Mouse (Mus musculus) 416B (cell line): Measurements from ENCODE around the gene Sod1.
"Not testable (repeated sequence)": the region's sequence is repeated elsewhere in the genome, so short reads cannot be mapped to it uniquely, and the experiment has no call there.

Source experiments
- DNase-seq: peaks from one replicate; pipeline ENCODE4 v3.0.0; 2011; ENCODE audit warnings: low read depth

Gene Sod1

DNA sequence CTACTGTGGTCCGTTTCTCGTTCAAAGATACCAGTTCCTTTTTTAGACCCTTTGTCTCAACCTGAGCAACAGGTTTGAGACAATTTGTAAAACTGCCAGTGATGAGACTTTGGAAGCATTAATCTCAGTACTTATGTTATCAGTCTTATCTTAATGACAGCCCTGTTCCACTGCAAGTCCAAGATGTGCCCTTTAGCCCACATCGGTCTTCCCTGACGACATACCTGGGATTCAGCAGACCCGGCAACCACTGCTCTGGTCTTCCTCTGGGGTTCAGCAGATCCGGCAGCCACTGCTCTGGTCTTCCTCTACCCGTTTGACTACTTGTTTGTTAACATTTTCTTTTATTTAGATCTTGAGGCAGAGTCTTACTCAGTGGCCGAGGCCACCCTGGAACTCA is 8.8 kb upstream of the Sod1 start:
- no peak for DNase-seq

DNA sequence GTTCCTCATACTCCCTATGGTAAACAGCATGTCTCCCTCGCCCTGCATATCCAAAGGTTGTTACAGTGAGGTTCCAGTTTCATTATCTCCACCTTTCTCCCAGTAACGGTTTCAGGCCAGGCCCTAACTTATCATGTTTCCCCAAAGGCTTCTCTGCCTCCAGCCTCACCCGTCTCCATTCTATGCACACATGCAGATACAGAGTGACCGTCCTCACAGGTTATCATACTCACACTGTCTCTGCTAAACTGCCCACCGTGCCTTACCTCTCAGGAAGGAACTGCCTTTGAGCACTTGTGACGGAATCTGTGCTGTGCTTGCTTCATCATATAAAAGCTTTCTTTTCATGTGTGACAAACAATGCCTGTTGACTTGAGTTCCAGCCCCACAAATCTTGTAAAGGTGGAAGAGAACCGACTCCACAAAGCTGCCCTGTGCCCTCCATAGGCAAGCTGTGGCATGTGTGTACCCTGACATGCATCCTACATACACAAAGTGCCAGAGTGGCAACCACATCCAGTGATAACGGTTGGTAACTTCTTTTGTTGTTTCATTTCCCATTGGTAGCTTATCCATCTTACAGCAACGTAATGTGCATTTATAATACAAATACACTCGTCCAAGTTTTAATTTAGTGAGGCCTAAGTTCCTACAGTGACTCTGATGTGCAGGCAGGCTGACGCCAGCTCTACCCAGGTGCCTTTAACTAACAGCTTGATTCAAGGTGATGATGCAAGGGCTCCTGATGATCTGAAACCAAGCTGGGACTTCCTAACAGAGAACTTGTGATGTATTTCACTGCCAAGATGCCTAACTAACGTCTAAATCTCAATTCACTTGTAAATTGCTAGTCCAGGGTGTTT is 6.8 kb upstream of the Sod1 start:
- DNase-seq = no peak

DNA sequence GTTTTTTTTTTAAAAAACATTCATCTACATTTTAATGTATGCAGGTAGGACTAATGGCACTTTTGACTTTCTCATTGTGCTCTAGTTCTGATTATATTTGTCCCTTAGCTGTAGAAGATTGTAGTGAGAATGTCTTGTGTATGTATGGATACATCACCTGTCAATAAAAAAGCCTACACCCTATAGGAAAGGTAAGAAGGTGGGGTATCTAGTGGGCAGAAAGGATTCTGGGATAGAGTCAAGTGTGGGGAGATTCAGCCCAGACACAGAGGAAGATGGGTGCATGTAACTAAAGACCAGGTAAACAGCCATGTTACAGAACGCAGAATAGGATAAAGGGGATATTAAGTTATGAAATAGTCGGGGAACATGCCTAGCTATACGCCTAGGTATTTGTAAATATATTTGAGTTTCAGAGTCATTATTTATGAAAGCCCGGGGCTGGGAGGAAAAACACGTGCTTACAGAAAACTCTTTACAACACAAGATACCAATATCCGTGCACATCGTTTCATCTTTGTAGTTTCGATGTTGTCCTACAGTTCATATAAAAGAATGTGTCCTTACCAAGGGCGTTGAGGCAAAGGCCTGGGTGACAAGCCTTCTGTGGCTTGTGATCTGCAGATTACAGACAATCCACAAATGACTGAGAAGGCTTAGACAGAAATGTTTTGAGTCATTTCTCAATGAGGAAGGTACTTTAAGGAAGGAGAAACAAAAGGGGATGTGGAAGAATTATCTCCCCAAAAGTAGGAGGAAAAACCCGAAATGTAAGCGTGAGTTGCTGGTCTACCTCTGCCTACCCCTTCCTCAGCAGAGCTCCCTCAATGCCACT is 5.6 kb upstream of the Sod1 start:
- DNase-seq = peak; percentile 28

DNA sequence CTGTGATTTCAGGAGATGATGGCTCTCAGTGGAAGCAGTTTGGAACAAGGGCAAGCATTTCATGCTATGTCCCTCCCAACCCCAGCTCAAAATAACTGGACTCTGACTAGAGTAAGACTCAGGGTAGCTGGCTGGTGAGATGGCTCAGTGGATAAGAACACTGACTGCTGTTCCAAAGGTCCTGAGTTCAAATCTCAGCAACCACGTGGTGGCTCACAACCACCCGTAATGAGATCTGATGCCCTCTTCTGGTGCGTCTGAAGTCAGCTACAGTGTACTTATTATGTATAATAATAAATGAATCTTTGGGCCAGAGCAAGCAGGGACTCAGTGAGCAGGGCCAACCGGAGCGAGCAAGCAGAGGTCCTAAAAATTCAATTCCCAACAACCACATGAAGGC is 4.7 kb upstream of the Sod1 start:
- DNase-seq = not testable (repeated sequence)

DNA sequence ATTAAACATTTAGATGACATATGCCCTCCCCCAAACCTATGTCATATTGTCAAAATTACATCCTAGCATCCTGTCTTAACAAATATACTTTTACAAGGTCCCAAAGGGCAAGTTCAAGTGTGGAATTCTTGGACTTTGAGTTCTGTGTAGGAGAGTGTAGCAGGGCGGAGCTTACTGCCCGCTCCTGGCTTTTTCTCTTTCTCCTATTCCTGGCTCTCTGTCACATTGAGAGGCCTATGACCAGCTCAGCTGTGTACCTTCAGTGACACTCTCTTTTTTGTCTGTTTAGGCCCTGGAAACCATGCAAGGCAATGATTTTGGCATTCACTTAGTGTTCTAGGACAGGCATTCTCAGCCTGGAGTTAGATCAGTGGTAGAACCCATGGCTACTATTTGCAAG is 4.1 kb upstream of the Sod1 start:
- DNase-seq = no peak

DNA sequence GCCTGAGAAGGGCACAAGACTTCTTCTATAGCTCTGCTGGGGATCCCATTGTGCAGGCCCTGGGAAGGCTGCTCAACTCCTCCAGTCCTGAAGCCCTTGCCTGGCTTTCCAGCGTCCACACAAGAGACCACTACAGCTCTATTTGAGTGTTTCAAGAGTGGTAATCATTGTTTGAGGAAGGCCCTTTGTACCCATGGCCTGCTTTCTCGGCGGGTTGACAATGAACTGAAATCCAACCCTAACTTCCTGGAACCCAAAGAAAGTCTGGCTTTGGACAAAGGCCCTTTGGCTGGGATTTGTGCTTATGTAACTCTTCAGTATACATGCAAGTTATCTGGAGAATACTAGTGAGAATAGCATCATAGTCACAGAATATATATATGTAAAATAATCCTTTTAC is 3.2 kb upstream of the Sod1 start:
- DNase-seq = no peak

DNA sequence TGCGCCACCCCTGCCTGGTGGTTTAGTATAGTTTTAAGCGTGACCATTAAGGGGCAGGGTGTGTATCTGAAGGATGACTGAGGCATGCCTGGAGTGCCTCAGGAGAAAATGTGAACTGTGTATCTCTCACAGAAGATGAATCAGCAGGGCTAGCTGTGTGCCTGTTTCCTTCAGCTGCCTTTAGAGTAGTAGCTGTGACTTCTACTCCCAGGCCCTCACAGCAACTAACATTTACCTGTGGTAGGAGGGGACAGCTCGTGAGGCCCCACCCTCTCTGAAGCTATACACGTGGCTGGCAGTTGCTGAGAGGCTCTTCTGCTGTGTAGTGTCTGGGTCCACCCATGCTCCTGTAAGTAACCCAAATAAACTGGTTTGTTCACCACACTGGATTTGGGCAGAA is 2.6 kb upstream of the Sod1 start:
- DNase-seq = no peak

DNA sequence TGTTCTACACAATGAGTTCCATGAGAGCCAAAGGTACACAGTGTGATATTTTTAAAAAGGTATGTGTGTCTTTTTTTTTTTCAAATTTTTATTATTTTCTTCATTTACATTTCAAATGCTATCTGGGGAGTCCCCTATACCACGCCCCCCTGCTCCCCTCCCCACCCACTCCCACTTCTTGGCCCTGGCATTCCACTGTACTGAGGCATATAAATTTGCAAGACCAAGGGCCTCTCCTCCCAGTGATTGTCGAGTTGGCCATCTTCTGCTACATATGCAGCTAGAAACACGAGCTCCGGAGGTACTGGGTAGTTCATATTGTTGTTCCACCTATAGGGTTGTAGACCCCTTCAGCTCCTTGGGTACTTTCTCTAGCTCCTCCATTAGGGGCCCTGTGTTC is 1.1 kb upstream of the Sod1 start:
- DNase-seq = not testable (repeated sequence)

DNA sequence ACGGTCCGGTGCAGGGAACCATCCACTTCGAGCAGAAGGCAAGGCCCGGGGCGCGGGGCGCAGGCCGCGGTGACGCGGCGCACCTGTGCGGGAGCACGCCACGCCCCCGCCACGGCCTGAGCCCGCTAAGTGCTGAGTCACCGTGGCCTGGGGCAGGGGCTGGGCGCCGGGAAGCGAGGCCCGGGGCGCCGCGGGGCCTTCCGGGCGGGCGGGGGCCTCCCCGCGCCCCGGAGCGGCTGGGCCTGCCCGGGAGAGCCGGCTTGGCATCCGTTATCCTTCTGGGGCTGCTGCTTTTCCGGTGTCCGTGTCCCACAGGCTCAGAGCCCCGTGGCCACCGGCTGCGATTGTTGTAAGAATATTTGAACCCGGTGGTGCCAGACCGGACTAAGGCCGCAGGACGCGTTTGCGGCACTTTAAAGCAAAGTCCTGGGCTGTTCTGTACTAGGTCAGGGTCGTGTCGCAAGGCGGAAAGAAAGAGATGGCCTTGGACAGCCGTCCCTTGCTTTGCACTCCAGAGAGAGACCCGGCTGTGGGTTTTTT is 408 bp downstream of the Sod1 start:
- DNase-seq = no peak

DNA sequence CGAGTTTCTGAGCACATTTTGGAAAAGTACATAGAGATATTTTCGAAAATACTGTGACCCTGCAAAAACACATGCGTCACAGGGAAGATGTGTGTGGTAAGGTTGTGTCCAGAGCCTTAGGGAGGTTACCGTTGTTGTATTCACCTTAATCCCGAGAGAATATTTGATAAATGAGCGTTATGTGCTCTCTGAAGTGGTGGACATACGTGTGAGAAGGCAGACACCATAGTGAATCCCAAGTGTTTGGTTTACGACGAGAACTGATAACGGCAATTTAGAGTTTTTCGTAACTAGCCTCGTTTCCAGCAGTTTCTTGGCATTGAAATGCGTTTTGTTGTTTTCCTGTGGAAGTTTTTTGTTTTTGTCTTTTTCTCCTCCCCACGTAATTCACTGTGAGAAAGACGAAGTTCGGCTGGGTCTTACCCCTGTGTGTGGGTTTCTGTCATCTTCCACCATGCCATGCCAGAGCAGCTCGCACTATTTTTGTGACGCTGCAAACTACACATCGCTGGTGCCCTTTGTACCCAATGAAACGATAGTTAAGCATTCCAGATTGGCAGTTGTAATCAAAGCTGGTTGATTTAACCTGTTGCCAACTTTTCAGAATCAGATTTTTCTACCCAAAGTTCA is 1.0 kb downstream of the Sod1 start:
- DNase-seq = peak; percentile 55

DNA sequence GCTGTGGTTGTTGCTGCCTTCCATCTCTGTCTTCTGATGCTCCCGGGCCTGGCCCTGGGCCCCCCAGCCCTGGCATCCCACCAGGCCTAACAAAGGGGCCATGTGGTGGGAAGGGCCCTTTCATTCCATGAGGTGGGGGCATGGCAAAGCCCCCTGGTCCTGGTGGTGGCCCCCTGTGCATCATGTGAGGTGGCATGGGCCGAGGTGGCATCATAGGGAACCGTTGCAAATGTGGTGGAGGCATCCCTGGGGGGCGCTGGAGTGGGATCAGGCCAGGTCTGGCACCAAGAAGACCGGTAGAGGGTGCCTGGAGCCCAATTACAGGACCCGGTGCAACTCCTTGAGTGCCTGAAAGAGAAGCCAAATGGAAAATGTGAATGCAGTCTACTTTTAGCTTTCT is 9.3 kb downstream of the Sod1 start:
- no peak for DNase-seq

DNA sequence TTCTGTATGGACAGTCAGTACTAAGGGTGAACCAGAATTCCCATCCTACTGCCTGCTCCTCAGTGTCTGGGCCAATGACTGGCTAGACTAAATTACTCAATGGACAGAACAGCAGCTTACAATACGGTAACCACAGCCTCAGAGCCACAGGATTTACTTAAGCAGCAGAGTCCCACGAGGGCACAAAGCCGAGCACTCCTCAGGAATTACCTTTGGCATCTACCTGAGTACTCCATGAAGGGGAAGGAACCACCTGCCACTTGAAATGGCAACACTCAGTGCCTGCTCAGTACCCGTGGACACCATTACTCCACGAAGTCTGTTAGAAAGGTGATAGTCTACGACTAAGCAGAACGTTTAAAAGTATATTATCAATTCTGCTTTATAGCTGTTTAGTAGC is 10.7 kb downstream of the Sod1 start:
- DNase-seq = no peak

DNA sequence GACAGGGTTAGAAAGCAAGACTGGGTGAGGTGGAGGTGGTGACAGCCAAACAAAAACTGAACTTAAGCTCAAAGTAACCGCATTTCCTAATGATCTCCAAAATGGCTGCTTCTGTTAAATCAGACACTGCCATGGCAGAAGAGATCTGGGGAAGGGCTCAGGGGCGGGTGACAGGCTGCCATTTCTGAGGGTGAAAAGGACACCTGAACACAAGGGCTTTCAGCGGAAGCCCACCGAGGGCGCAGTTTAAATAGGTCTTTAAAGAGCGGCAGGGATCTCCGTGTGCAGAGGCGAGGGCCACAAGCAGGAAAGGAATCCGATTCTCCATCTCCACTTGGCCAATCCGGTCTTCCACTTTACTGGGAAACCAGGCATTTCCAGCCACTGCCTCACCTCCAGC is 13.1 kb downstream of the Sod1 start:
- no peak for DNase-seq

DNA sequence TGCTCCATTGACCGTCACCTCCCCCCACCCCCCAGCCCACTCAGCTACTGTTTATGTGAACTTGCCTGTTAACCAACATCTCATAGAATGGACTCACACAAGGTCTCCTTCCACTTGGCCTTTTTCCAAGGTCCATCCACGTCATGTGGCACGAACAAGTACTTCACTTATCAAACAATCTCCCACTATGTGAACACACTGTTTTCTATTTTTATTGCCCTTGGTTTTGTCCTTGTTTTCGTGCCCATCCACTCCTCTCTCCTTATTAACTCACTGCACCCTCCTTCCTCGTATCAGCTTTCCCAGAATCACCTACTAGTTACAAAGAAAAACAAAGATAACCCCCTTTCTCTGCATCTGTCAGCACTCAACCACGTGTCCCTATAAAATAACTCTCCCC is 14.1 kb downstream of the Sod1 start:
- no peak for DNase-seq

DNA sequence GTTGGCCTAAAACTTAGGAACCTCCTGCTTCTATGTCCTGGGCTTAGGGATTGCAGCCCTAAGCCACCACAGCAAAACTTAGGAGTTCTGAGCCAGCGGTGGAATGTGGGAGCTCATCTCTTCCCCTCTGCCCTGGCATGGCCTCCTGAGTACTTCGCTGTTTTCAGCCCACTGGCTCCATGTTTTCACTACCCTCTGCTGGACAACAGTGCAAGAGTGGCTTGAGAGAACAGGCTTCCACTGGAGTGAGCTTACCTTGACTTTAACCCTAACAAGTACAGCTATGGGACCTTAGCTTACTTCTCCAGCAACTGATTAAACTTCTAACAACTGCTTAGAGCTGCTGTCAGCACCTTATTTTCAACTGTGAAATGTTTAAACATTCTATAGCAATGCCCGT is 14.6 kb downstream of the Sod1 start:
- DNase-seq = no peak

DNA sequence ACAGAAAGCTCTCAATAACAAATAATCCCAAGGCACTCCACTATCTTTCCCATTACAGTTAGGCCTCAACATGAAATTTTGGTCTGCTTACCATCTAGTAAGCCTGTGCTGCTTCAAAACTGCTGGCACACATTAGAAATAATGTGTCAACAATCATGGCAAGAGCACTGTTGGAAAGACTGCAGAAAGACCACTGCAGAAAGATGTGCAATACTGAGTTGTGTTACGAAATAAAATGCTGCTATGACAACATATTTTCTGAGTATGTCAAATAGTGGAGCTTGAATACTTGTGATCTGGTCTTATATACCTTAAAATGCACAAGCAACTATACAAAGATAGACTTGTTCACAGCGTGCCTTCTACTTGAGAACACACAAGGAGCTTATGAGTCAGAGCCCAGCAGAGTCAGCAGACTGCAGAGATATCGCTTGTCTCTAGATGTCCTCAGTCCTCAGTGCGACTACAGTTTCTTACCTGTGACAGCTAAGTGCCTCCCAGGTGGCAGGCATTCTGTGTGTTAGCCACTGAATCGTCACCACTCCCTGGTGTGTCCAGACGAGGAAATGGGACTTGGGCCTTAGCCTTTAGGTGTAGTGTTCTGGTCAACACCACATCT is 18.7 kb downstream of the Sod1 start:
- DNase-seq = peak; percentile 59

DNA sequence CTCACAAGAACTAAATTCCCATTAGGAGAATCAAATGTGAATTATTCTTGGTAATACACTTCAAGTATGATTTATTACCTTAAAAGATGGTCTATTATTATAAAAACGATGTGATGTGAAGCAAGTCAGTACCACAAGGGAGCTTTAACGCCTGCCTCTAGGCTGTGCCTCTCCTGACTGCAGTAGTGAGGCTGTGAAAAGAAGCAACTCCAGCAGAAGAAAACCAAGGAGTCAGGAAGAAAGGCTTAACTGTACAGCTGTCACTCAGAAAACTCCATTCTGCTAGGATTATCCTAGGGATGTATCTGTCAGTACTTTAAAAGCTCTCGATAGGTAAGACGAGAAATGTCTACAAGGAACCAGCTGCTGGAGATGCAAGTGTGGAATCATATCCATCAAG is 21.3 kb downstream of the Sod1 start:
- DNase-seq = no peak

DNA sequence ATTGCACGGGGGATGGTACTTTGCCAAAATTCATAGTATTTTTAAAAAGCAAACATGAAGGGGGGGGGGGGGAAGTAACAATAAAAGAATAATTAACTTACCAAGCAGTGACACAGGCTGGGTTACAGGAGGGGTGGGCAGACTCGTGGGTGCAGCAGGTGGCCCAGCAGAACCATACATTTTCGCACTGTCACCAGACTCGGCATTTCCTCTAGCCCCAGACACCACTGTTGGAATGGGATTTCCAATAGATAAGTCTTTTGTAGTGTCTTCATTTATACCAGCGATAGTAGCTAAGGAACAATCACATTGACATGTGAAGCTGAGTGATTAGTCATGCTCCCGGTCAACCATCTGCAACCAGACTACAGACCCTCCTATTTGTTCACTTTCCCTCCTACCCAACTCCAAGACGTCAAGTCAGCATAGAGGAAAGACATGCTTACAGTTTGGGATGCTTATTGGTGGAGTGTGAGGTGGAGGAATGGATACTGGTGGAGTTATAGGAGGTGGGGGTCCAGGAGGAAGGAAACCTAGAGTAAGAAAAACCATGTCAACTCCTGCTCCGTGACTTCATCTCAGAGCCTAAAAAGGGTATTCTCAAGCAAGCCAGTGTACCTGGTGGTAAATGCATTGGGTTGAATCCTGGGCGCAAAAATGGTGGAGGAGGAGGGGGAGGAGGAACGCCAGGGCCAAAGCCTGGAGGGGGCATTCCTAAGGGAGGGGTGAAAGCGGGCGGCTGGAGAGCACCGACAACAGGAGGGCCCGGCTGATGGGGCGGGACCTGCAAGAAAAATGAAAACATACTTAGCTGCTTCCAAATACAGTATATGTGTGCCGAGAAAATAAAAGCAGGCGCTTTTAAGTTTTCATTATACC is 22.1 kb downstream of the Sod1 start:
- no peak for DNase-seq

DNA sequence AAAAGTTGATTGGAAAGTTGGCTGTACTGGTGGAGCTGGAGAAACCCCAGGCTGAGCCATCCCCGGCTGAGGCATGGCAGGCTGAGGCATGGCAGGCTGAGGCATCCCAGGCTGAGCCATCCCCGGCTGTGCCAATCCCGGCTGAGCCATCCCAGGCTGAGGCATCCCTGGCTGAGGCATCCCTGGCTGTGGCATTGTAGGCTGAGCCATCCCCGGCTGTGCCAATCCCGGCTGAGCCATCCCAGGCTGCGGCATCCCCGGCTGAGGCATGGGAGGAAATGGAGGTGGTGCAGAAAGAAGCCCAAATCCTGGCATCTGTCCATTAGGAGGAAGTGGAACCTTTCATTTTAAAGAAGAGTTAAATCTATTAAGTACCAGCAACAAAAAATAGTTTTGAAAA is 29.5 kb downstream of the Sod1 start:
- DNase-seq = no peak

DNA sequence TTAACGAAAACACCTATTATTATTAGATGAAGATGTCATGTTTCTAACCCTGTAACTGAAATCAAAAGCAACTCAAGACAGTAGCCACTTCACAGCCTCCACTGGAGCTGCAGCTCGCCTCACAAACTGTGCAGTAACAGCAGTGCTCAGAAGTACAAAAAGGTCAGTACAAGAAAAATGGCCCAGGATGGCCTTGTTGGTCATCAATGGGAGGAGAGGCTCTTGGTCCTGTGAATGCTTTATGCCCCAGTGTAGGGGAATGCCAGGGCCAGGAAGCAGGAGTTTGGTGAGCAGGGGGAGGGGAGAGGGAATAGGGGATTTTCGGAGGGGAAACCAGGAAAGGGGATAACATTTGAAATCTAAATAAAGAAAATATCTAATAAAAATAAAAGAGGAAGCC is 30.7 kb downstream of the Sod1 start:
- DNase-seq = not testable (repeated sequence)

DNA sequence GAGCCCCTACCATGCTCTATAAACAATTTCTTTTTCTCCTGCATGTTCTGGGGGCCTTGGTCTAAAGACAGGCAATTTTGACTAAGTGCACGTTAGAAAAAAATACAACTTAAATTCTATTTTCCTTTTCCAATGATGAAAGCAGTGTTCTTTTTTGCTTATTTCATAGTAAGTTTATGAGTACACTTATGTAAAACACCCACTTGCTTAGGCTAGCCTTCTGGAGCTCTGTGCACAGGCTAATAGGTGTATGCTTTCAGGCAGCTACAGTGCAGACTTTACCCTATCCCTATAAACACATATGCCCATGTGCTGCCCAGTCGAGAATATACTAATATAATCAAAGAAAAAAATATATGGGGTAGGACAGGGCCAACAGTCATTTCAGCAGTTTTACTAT is 32.0 kb downstream of the Sod1 start:
- no peak for DNase-seq
